Mouse (Mus musculus) mouse embryonic stem cell (cell line): ENCODE results near the gene Snx21.
"Not testable (repeated sequence)": the region's sequence is repeated elsewhere in the genome, so short reads cannot be mapped to it uniquely, and the experiment has no call there.

Experiments
- in situ Hi-C, 2 experiments: fragments of 300-500 bp; cut with MboI; formaldehyde crosslinking; loops; 1 replicate in 1 of 2; 3 replicates in 1 of 2; pipeline ENCODE4 v1.14.3; 2019 to 2020; ENCODE audit warnings: low sequenced_read_pairs in 2 of 2, low pct_unique_long_range_greater_than_20kb in 1 of 2, mixed read lengths in 1 of 2; ENCODE audit not compliant: unreplicated experiment in 1 of 2

Gene Snx21

GRCm38 (mm10) chr2:164788411-164788810, 2.8 kb downstream of the Snx21 start:
- in situ Hi-C loops: no loop called here

GRCm38 (mm10) chr2:164790451-164790850, 4.8 kb downstream of the Snx21 start:
- in situ Hi-C loops: no loop called here

GRCm38 (mm10) chr2:164791841-164792261, 6.2 kb downstream of the Snx21 start:
- in situ Hi-C loops: no loop called here

- in situ Hi-C loops: no loop called here
Observed at GRCm38 (mm10) chr2:164792400-164793190, 7.0 kb downstream of the Snx21 start.

GRCm38 (mm10) chr2:164793236-164793635, 7.6 kb downstream of the Snx21 start:
- in situ Hi-C loops: no loop called here

GRCm38 (mm10) chr2:164793772-164794171, 8.1 kb downstream of the Snx21 start:
- in situ Hi-C loops: no loop called here

GRCm38 (mm10) chr2:164794293-164794692, 8.7 kb downstream of the Snx21 start:
- in situ Hi-C loops: no loop called here

- in situ Hi-C loops: no loop called here
Observed at GRCm38 (mm10) chr2:164795868-164796267, 10.2 kb downstream of the Snx21 start.

GRCm38 (mm10) chr2:164798554-164798953, 12.9 kb downstream of the Snx21 start:
- in situ Hi-C loops: not testable (repeated sequence)

GRCm38 (mm10) chr2:164800252-164801004, 14.8 kb downstream of the Snx21 start:
- in situ Hi-C loops: no loop called here

- in situ Hi-C loops: no loop called here
Observed at GRCm38 (mm10) chr2:164803201-164803920, 17.7 kb downstream of the Snx21 start.

GRCm38 (mm10) chr2:164803921-164804313, 18.3 kb downstream of the Snx21 start:
- in situ Hi-C loops: no loop called here

GRCm38 (mm10) chr2:164804533-164805331, 19.1 kb downstream of the Snx21 start, which contains the start of the genes Acot8 and Zswim3:
TSS of gene Acot8 (minus strand) at chr2:164804882.
TSS of gene Zswim3 (plus strand) at chr2:164805098.
- in situ Hi-C loops: no loop called here

GRCm38 (mm10) chr2:164805332-164805718, 19.7 kb downstream of the Snx21 start:
- in situ Hi-C loops: no loop called here

- in situ Hi-C loops: no loop called here
Observed at GRCm38 (mm10) chr2:164806614-164807013, 21.0 kb downstream of the Snx21 start.

- in situ Hi-C loops: no loop called here
Observed at GRCm38 (mm10) chr2:164813557-164813956, 27.9 kb downstream of the Snx21 start.

GRCm38 (mm10) chr2:164815348-164815747, 29.7 kb downstream of the Snx21 start:
- in situ Hi-C loops: no loop called here

GRCm38 (mm10) chr2:164815821-164816220, 30.2 kb downstream of the Snx21 start:
- in situ Hi-C loops: no loop called here
